Mouse (Mus musculus) lung, postnatal 36 days (tissue): ENCODE measurements around the gene Gm33543.
A peak's percentile ranks its signal among the peaks of the same experiment; 100 is the strongest.

ENCODE experiments used
- DNase-seq: peaks from one replicate; pipeline ENCODE4 v3.0.0; 2022; ENCODE audit warnings: mixed read lengths

The Gm33543 gene

DNA sequence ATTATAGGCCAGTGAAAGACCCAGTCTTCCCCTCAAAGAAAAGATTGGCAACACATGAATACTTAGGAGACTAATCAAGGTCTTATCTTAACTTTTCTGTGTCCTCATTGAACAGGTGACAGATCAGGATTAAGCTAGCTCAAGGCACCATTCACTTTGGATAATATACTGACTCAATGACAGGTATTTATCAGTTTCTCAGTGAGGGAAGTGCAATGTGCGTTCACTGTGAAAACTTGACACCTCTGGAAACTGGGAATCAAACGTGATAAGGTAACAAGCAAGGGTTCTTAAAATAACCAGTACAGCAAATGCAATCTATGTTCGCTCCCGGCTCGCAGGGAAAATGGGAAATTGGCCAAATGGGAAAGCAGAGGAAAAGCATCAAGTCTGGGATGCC, 11.8 kb downstream of the Gm33543 start:
- no peak for DNase-seq

- no peak for DNase-seq
Observed at GRCm38 (mm10) chr10:95829471-95829870, 13.3 kb downstream of the Gm33543 start.

DNA sequence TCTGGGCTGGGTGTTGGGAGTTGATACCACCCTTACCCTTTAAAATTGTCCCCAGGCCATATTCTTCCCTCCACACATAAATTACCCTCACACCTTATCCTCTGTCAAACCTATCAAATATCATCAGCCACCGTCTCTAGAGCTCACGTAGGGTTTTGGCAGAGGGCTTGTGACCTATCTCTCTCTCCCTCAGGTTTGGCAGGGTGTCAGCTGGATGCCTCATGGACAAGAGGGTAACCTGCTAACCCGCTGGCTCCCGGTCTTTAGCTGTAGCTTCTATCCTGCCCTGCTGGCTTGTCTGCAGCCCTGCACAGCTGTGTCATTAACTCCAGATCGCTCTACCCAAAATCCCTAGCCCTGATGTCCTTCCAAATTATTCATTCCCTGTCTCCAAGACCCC, 14.4 kb downstream of the Gm33543 start:
- DNase-seq, result no peak

DNA sequence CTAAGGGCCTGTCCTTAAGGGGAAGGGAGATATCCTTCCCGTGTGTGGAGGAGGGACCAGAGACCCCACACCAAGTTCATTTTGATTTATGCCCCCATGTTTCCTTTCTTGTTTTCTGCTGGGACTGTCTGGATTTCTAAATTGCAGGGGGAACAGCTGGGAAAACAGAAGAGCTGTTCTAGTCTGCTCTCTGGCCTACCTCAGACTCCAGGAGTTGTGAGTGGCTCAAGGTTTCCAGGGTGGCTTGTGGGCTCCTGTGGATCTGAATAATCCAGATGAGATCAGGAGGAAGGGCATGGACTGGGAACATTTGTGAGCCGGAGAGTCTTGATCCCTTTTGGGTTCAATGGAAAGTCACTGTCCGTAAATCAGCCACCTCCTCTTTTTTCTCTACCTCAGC, 17.1 kb downstream of the Gm33543 start:
- DNase-seq, result no peak

DNA sequence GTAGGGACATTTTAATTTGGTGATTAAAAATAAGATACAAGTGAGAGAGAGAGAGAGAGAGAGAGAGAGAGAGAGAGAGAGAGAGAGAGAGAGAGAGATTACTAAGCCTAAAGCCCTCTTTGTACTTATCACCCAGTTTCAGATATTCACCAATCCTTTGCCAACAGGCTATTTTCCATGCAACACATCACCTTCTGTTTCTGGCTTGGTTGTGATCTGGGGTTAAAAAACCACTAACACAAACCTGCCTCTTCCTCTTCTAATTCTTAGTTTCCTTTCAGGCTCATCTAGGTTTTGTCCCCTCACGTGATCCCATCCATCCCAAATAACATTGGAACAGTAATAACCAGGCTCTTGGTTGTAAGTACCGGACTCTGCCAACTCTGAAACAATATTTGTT, 24.2 kb downstream of the Gm33543 start:
- no peak for DNase-seq

DNA sequence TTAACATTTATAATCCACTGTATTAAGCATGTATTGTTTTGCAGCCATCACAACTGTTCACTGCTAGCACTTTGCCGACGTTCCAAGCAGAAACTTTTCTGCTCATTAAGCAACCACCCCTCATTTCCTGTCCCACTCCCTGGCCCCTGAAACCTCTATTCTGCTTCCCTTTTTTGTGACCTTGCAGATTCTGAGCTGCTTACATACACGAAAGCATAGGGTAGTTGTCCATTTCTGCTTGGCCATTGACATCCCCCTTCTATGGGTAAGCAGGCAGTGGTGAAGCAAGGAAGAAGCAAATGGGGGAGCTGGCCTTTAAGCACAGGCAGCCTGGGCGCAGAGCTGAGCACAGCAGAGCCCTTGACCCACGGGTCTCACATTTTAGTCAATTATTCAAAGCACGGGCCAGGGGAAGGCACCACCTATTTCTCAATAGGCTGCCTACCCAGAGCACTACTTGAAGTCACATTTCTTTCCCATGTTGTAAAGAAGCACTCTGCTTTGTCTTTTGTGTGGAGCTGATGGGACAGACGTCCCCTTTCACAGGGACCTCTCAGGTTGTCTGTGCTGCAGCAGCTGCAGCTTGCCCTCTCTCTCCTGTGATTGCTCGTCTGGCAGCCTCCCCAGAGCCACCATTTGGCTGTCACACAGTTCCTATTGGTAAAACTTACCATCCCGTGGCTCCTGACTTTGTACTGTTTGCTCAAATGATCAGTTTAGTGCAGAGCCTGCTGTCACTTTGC, 25.1 kb downstream of the Gm33543 start:
- DNase-seq, result peak; percentile 12

GRCm38 (mm10) chr10:95814351-95814750, 28.4 kb downstream of the Gm33543 start:
- no peak for DNase-seq

DNA sequence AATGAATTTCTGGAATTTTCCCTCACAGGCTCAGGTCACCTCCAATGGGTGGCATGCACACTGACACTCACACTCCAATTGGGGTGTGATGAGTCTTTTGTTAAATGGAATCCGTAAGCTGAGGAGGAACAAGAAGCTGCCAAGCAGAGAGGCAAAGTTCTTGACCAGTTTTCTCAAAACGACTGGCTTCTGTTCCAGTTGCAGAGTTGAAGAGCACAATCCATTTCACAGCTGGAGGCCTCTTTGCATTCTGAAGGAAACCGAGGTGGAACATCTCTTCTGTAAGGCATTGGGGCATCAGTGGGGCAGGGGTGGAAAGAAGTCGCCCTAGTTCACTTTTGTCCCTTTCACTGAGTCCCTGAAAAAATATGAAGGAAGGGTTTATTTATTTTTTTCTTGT, 30.9 kb downstream of the Gm33543 start:
- no peak for DNase-seq

- DNase-seq, result no peak
Observed at GRCm38 (mm10) chr10:95801443-95801811, 41.3 kb downstream of the Gm33543 start.

- no peak for DNase-seq
Observed at GRCm38 (mm10) chr10:95800693-95801442, 41.9 kb downstream of the Gm33543 start.

DNA sequence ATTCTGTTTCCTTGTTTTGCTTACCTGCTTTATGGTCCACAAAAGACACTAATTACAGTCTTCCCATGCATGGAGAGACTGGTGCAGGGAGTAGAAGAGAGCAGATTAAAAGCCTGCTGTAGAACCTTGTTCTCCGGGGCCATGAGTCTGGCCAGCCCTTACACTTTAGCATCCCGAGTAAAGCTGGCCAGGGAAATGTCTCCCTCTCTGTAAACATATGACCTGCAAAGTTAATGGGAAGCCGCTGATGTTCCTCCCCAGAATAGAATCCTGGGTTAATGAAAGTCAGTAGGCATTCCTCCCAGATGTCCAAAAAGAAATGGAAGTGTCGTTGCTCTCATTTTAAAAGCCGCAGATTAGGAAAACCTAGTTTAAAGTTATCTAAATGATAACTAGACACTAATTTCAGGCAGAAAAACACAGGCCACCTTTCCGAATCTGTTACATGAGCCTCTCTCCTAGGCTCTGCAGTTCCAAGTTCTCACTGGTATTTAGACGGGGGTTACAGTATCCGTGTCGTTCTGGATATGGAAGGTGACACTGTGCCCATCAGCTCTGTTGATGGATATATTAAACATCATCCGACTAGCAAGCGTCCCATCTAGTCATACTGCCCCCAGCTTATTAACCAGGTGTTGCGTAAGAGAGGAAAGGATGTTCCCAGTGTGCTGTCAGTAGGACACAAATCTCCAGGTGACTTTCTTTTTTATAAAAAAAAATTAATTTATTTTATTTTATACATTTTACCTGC, 44.9 kb downstream of the Gm33543 start:
- DNase-seq, result no peak

GRCm38 (mm10) chr10:95795500-95795899, 47.2 kb downstream of the Gm33543 start:
- DNase-seq, result no peak

DNA sequence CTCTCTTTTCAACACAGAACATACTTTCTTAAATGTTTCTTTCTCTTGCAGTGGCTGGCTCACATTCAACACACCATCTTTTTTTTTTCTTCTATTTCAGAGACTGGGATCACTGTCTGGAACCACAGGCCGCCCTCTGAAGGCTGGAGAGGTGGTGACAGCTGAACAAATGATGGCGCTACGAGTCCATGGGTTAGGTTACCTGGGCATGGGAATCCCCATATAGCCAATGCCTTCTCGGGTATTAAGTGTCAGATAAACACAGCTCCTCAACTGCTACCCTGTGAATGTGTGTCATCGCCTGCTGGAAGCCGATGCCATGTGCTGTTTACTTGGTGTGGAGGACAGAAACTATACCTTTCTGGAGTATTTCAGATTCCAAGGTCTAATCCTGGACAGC, 48.0 kb downstream of the Gm33543 start:
- no peak for DNase-seq

- no peak for DNase-seq
Observed at GRCm38 (mm10) chr10:95791427-95791804, 51.3 kb downstream of the Gm33543 start.

DNA sequence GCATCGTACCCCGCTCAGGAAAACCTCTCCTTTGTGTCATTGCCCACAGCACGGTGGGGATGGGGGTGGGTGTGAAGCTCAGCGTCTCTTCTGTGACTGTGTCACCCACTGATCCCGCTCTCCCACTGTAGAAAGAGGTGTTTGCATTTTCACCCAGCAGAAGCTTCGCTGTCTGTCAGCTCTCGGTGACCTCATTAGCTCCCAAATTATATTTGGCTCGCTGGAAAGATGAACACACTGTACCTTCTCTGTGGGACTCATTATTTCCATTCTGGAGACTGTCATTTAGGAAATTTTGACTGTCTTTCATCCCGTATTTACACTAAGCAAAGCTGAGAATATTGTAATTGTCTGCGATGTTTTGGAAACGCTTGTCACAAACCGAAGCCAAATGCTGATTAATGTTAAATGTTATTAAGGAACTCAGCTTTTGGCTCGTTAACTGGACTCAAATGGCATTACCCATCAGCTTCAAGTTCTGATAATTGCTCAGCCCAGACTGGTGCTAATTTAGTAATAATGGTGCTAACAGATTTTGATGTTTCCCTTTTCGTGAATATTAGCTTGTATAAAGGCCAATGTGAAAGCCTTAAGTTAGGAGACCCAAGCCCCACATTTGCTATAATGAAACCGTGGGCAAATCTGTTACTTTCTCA, 51.8 kb downstream of the Gm33543 start:
- DNase-seq, result no peak

- DNase-seq, result no peak
Observed at GRCm38 (mm10) chr10:95787176-95787575, 55.6 kb downstream of the Gm33543 start.

GRCm38 (mm10) chr10:95784837-95785236, 57.9 kb downstream of the Gm33543 start:
- no peak for DNase-seq

GRCm38 (mm10) chr10:95780881-95781600, 61.7 kb downstream of the Gm33543 start:
- DNase-seq, result no peak

DNA sequence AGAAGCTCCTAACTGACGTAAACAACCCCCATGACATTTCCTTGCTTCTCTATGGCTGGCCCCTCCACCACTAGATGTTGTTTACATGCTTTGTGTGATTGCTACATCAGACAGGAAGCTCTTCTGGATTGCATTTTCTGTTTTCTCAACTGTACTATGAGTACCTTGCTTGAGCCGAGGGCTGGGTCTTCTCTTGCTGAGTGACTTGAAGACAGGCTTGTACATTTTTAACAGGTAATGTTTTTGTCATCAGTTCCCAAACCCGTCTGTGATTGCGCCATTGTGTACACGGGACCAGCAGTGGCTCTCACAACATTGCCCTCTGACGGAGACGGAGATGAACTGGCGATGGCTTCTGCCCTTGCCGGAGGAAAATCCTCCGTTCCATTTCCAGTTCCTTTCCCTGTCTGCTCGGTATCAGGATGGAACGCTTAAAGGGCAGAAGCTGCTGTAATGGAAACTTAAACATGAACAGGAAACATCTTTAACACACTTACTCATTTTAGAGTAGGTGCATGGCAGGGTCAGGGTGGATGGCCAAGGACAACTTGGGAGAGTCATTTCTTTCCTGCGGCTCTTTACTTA, 62.8 kb downstream of the Gm33543 start:
- DNase-seq, result peak; percentile 57

- no peak for DNase-seq
Observed at GRCm38 (mm10) chr10:95778622-95779021, 64.1 kb downstream of the Gm33543 start.

DNA sequence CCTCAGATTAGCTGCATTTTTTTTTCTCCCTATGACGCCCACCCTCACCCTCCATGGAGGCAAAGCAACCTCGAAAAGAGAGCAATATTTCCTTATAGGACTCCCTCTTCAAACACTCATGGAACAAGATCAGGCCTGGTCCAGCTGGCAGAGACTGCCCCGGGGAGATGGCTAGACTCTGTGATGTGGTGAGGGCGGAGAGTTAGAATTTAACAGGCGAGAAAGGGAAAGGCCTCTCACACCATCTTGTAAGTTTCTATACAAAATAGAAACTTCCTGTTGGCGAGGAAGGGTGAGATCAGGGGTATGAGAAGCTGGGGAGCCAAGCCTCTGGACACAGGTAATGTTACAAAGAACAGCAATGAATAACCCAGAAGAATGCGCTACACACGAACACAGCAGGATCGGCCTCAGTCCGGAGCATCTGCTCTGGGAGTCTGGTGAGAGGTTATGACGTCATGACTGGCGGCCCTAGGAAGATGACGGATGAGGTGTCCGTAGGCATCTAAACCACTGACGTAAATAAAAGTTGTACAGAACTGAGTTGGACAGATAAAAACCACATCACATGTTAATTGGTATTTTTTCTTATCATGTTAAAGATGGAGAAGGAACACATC, 64.9 kb downstream of the Gm33543 start:
- DNase-seq, result no peak

- DNase-seq, result no peak
Observed at GRCm38 (mm10) chr10:95777071-95777470, 65.7 kb downstream of the Gm33543 start.
